Mouse (Mus musculus) forebrain, embryonic 10.5 days (tissue): ENCODE results near the gene Cabp1. TPM values are rescaled to one million over a fixed set of nuclear protein-coding genes. Genes with fewer than 3 reads are reported as not detected.
"Not testable (repeated sequence)": the region's sequence is repeated elsewhere in the genome, so short reads cannot be mapped to it uniquely, and the experiment has no call there.

ENCODE experiments used
- DNase-seq: peaks from one replicate; pipeline ENCODE4 v3.0.0-alpha.2; 2017; ENCODE audit warnings: low spot score; ENCODE audit errors: extremely low spot score
- H3K27ac ChIP-seq: fragments of 300-500 bp; sonication (generic); 2 replicates; pipeline ENCODE4 v1.5.1; 2016; ENCODE audit warnings: mild to moderate bottlenecking
- H3K27me3 ChIP-seq: fragments of 300-500 bp; sonication (generic); 2 replicates; pipeline ENCODE4 v1.6.1; 2016; ENCODE audit warnings: mild to moderate bottlenecking; ENCODE audit not compliant: poor library complexity, severe bottlenecking
- H3K36me3 ChIP-seq: fragments of 300-500 bp; sonication (generic); replicated peaks from 2 replicates; pipeline ENCODE4 v1.6.1; 2016; ENCODE audit warnings: mild to moderate bottlenecking, moderate library complexity
- H3K4me1 ChIP-seq: fragments of 300-500 bp; sonication (generic); 2 replicates; pipeline ENCODE4 v1.6.1; 2016
- H3K4me3 ChIP-seq: fragments of 300-500 bp; sonication (generic); 2 replicates; pipeline ENCODE4 v1.5.1; 2016; ENCODE audit warnings: mild to moderate bottlenecking, moderate library complexity
- H3K9me3 ChIP-seq: fragments of 300-500 bp; sonication (generic); 2 replicates; pipeline ENCODE4 v1.6.1; 2016; ENCODE audit warnings: mild to moderate bottlenecking, moderate library complexity
- WGBS: fragments of 180-500 bp; shearing (Covaris S2); methylation state at CpG from one replicate; pipeline ENCODE4 v1.1.7; 2016; 5-methylcytosine and 5-hydroxymethylcytosine counted together
- polyA plus RNA-seq: library from polyadenylated mRNA; unstranded; fragments of >200 nt; fragmentation: Nextera tagmentation; extraction: Ambion mirVana; gene quantifications from 2 replicates; pipeline ENCODE4 v1.2.1, GENCODE M21; 2016

The Cabp1 gene
- polyA plus RNA-seq, 1 experiment from 2014 or later, result 0.31 TPM

- Histone ChIP-seq H3K27me3 (no peaks in the 10 kb centered on the region), H3K9me3 (peaks cover 4% of the 10 kb centered on the region; the same call in 1 of the 2 replicates), H3K27ac (0 out of 2 replicates have a peak overlapping the region, but pooled peaks have one; percentile 20), H3K4me3 (no peak overlapping the region), H3K36me3 (peaks cover 78% of the 10 kb centered on the region), H3K4me1 (peaks cover 49% of the 10 kb centered on the region)
- DNase-seq, result no peak
- 92% methylated on average over 13 of the region's 13 CpGs for WGBS
Measured at GRCm38 (mm10) chr5:115151457-115151856, 42.7 kb downstream of the Cabp1 start.

GRCm38 (mm10) chr5:115150991-115151390 lies 43.2 kb downstream of the Cabp1 start:
- WGBS, result 91% methylated on average over 5 of the region's 5 CpGs
- DNase-seq, result no peak
- H3K36me3 ChIP-seq, result peaks cover 83% of the 10 kb centered on the region

GRCm38 (mm10) chr5:115149675-115150459 lies 44.3 kb downstream of the Cabp1 start:
- Histone ChIP-seq H3K9me3 (peaks cover 4% of the 10 kb centered on the region; the same call in 1 of the 2 replicates), H3K27me3 (no peaks in the 10 kb centered on the region), H3K4me3 (no peak overlapping the region), H3K27ac (no peak overlapping the region), H3K36me3 (peaks cover 93% of the 10 kb centered on the region), H3K4me1 (peaks cover 41% of the 10 kb centered on the region)
- 97% methylated on average over 14 of the region's 14 CpGs for WGBS
- DNase-seq, result no peak

More at GRCm38 (mm10) chr5:115150991-115151390, 43.2 kb downstream of the Cabp1 start:
- Histone ChIP-seq H3K4me1 (peaks cover 44% of the 10 kb centered on the region), H3K4me3 (no peak overlapping the region), H3K27me3 (no peaks in the 10 kb centered on the region), H3K9me3 (peaks cover 4% of the 10 kb centered on the region; the same call in 1 of the 2 replicates), H3K27ac (no peak overlapping the region)

GRCm38 (mm10) chr5:115148872-115149271 lies 45.3 kb downstream of the Cabp1 start:
- not testable (repeated sequence) for H3K27me3 ChIP-seq, H3K27ac ChIP-seq, H3K4me3 ChIP-seq, DNase-seq, H3K9me3 ChIP-seq
- WGBS, result no CpG with 5 or more reads among the region's 1 CpGs
- Histone ChIP-seq H3K36me3 (peaks cover 98% of the 10 kb centered on the region), H3K4me1 (peaks cover 36% of the 10 kb centered on the region)

- WGBS, result 95% methylated on average over 8 of the region's 8 CpGs
- peaks cover 36% of the 10 kb centered on the region for H3K4me1 ChIP-seq
- no peak for DNase-seq
- peaks cover 4% of the 10 kb centered on the region; the same call in 1 of the 2 replicates for H3K9me3 ChIP-seq
- H3K27me3 ChIP-seq, result no peaks in the 10 kb centered on the region
- H3K36me3 ChIP-seq, result peaks cover 99% of the 10 kb centered on the region
- H3K4me3 ChIP-seq, result no peak overlapping the region
- H3K27ac ChIP-seq, result no peak overlapping the region
Measured at GRCm38 (mm10) chr5:115148378-115148777, 45.8 kb downstream of the Cabp1 start.

GRCm38 (mm10) chr5:115147388-115147787 lies 46.8 kb downstream of the Cabp1 start:
- H3K4me3 ChIP-seq, result no peak overlapping the region
- H3K36me3 ChIP-seq, result peaks cover 99% of the 10 kb centered on the region
- WGBS, result 86% methylated on average over 3 of the region's 3 CpGs
- peaks cover 4% of the 10 kb centered on the region; the same call in 1 of the 2 replicates for H3K9me3 ChIP-seq
- peaks cover 36% of the 10 kb centered on the region for H3K4me1 ChIP-seq
- H3K27ac ChIP-seq, result no peak overlapping the region
- DNase-seq, result no peak
- no peaks in the 10 kb centered on the region for H3K27me3 ChIP-seq

GRCm38 (mm10) chr5:115146747-115147130 lies 47.4 kb downstream of the Cabp1 start:
- peaks cover 32% of the 10 kb centered on the region for H3K4me1 ChIP-seq
- no peaks in the 10 kb centered on the region for H3K27me3 ChIP-seq
- H3K9me3 ChIP-seq, result peaks cover 4% of the 10 kb centered on the region; the same call in 1 of the 2 replicates
- peaks cover 98% of the 10 kb centered on the region for H3K36me3 ChIP-seq
- no peak overlapping the region for H3K4me3 ChIP-seq
- H3K27ac ChIP-seq, result no peak overlapping the region
- no peak for DNase-seq

GRCm38 (mm10) chr5:115145976-115146746 lies 48.0 kb downstream of the Cabp1 start:
- Histone ChIP-seq H3K4me3 (no peak overlapping the region), H3K27me3 (no peaks in the 10 kb centered on the region), H3K9me3 (peaks cover 4% of the 10 kb centered on the region; the same call in 1 of the 2 replicates), H3K27ac (no peak overlapping the region), H3K36me3 (peaks cover 92% of the 10 kb centered on the region), H3K4me1 (peaks cover 29% of the 10 kb centered on the region)
- 88% methylated on average over 6 of the region's 6 CpGs for WGBS
- DNase-seq, result no peak

- H3K9me3 ChIP-seq, result peaks cover 4% of the 10 kb centered on the region; the same call in 1 of the 2 replicates
- no peak overlapping the region for H3K27ac ChIP-seq
- H3K27me3 ChIP-seq, result no peaks in the 10 kb centered on the region
- H3K4me3 ChIP-seq, result no peak overlapping the region
- peaks cover 85% of the 10 kb centered on the region for H3K36me3 ChIP-seq
- WGBS, result 88% methylated on average over 11 of the region's 11 CpGs
- peaks cover 34% of the 10 kb centered on the region for H3K4me1 ChIP-seq
- no peak for DNase-seq
Measured at GRCm38 (mm10) chr5:115145253-115145968, 48.8 kb downstream of the Cabp1 start.

- no peak overlapping the region for H3K4me3 ChIP-seq
- 77% methylated on average over 6 of the region's 6 CpGs for WGBS
- H3K27me3 ChIP-seq, result no peaks in the 10 kb centered on the region
- no peak for DNase-seq
- H3K9me3 ChIP-seq, result peaks cover 3% of the 10 kb centered on the region; the same call in 1 of the 2 replicates
- peaks cover 34% of the 10 kb centered on the region for H3K4me1 ChIP-seq
- no peak overlapping the region for H3K27ac ChIP-seq
- H3K36me3 ChIP-seq, result peaks cover 75% of the 10 kb centered on the region
Measured at GRCm38 (mm10) chr5:115144471-115144870, 49.7 kb downstream of the Cabp1 start.

- no peak overlapping the region for H3K4me3 ChIP-seq
- no peaks in the 10 kb centered on the region for H3K9me3 ChIP-seq
- peaks cover 66% of the 10 kb centered on the region for H3K36me3 ChIP-seq
- 82% methylated on average over 10 of the region's 10 CpGs for WGBS
- no peak for DNase-seq
- H3K27me3 ChIP-seq, result no peaks in the 10 kb centered on the region
- H3K4me1 ChIP-seq, result peaks cover 34% of the 10 kb centered on the region
- no peak overlapping the region for H3K27ac ChIP-seq
Measured at GRCm38 (mm10) chr5:115143552-115143951, 50.6 kb downstream of the Cabp1 start.

GRCm38 (mm10) chr5:115142166-115142697 lies 51.9 kb downstream of the Cabp1 start:
- Histone ChIP-seq H3K9me3 (no peaks in the 10 kb centered on the region), H3K36me3 (peaks cover 53% of the 10 kb centered on the region), H3K27me3 (no peaks in the 10 kb centered on the region; the same call in 1 of the 2 replicates), H3K4me1 (peaks cover 34% of the 10 kb centered on the region), H3K27ac (no peak overlapping the region), H3K4me3 (no peak overlapping the region)
- 89% methylated on average over 9 of the region's 9 CpGs for WGBS
- no peak for DNase-seq
